Mouse (Mus musculus) stomach, postnatal 0 days (tissue): Measurements from ENCODE around the gene Smc5. TPM values are rescaled to one million over a fixed set of nuclear protein-coding genes. Genes with fewer than 3 reads are reported as not detected.

ENCODE experiments used
- ATAC-seq: fragments of 200-750 bp; cut with Nextera tagmentation; 2 replicates; pipeline ENCODE4 v1.8.0; 2017; ENCODE audit not compliant: low FRiP score, low TSS enrichment
- DNase-seq: peaks from one replicate; pipeline ENCODE4 v3.0.0-alpha.2; 2016; ENCODE audit warnings: low spot score
- H3K27ac ChIP-seq: fragments of 300-500 bp; sonication (generic); replicated peaks from 2 replicates; pipeline ENCODE4 v1.5.1; 2014; ENCODE audit warnings: mild to moderate bottlenecking, control low read depth
- H3K27me3 ChIP-seq: fragments of 300-500 bp; sonication (generic); 2 replicates; pipeline ENCODE4 v1.6.1; 2014; ENCODE audit warnings: low read length; ENCODE audit not compliant: control insufficient read depth, insufficient read depth
- H3K36me3 ChIP-seq: fragments of 300-500 bp; sonication (generic); 2 replicates; pipeline ENCODE4 v1.6.1; 2014; ENCODE audit warnings: low read length, mixed read lengths; ENCODE audit not compliant: control insufficient read depth, insufficient read depth
- H3K4me1 ChIP-seq: fragments of 300-500 bp; sonication (generic); replicated peaks from 2 replicates; pipeline ENCODE4 v1.6.1; 2014; ENCODE audit warnings: antibody characterized with exemption; ENCODE audit not compliant: control insufficient read depth, insufficient read depth
- H3K4me2 ChIP-seq: fragments of 300-500 bp; sonication (generic); replicated peaks from 2 replicates; pipeline ENCODE4 v1.6.1; 2014; ENCODE audit warnings: low read depth, mild to moderate bottlenecking, control low read depth, moderate library complexity
- H3K4me3 ChIP-seq: fragments of 300-500 bp; sonication (generic); 2 replicates; pipeline ENCODE4 v1.5.1; 2014; ENCODE audit warnings: low read depth, low read length, control low read depth
- H3K9ac ChIP-seq: fragments of 300-500 bp; sonication (generic); 2 replicates; pipeline ENCODE4 v1.6.1; 2014; ENCODE audit warnings: mild to moderate bottlenecking, low read length, control low read depth, mixed read lengths
- H3K9me3 ChIP-seq: fragments of 300-500 bp; sonication (generic); 2 replicates; pipeline ENCODE4 v1.6.1; 2016; ENCODE audit warnings: low read length; ENCODE audit not compliant: control insufficient read depth
- CTCF ChIP-seq: IDR thresholded peaks from 2 replicates; pipeline ENCODE4 v1.5.1; 2016; ENCODE audit warnings: antibody characterized with exemption, low read depth, mild to moderate bottlenecking, moderate library complexity
- EP300 ChIP-seq: optimal IDR thresholded peaks from 2 replicates; pipeline ENCODE3; 2016; ENCODE audit warnings: antibody characterized with exemption
- WGBS: fragments of 180-500 bp; shearing (Covaris S2); extraction: QIAGEN DNeasy Blood & Tissue Kit; methylation state at CpG from one replicate; pipeline ENCODE4 v1.1.7; 2014; 5-methylcytosine and 5-hydroxymethylcytosine counted together
- polyA plus RNA-seq: library from polyadenylated mRNA; unstranded; fragments of >200 nt; fragmentation: Nextera tagmentation; extraction: Ambion mirVana; gene quantifications from 2 replicates; pipeline ENCODE4 v1.2.1, GENCODE M21; 2015

Smc5 gene
- polyA plus RNA-seq, 1 experiment from 2014 or later: 8.3 TPM

DNA sequence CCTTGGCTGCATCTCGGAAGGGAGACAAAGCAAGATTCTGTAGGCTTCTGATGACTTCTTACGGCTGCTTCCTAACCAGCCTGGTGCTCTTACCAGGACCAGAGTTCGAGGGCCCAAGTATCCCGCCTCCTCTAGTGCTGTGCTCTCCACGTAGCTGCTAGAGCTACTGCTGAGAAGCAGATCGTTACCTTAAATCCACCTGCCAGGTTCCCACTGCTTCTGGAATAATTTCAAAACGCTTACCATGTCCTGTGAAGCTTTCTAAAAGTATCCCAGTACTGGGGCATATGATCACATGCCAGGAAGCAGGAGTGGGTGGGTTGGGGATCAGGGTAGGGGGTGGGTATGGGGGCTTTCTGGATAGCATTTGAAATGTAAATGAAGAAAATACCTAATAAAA is 33.0 kb upstream of the Smc5 start:
- Histone ChIP-seq H3K4me2 (no peak overlapping the region), H3K9me3 (no peaks in the 10 kb centered on the region), H3K4me1 (no peaks in the 10 kb centered on the region), H3K27ac (no peak overlapping the region), H3K36me3 (no peaks in the 10 kb centered on the region), H3K9ac (no peak overlapping the region), H3K27me3 (no peaks in the 10 kb centered on the region), H3K4me3 (no peak overlapping the region)
- no peak for TF ChIP-seq EP300
- TF ChIP-seq CTCF: no peak
- no peak for DNase-seq
- no peak for ATAC-seq
- WGBS: 90% methylated on average over 7 of the region's 7 CpGs

DNA sequence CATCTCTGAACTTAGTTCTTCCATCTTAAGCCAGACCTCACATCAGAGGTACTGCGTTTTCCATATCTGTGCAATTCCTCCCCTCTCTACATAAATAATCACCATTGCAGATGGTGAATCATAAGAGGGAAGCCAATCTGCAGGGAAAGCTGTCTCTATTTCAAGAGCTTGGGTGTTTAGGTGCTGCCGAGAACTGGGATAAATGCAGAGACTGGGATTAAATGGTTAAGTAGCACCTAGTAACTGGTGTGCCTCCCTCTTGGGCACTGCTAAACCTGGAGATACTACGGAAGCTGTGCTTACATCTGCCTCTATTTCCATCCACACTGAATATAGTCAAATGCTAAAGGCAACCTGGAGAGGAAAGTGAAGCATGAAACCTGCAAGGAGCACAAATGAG is 26.3 kb upstream of the Smc5 start:
- H3K4me1 ChIP-seq: no peaks in the 10 kb centered on the region
- TF ChIP-seq EP300 (no peak), CTCF (no peak)
- ATAC-seq (no peak), DNase-seq (no peak)
- no peak overlapping the region for H3K27ac ChIP-seq
- WGBS: 86% methylated on average over 3 of the region's 3 CpGs
- H3K9me3 ChIP-seq: no peaks in the 10 kb centered on the region
- H3K27me3 ChIP-seq: no peaks in the 10 kb centered on the region
- no peaks in the 10 kb centered on the region for H3K36me3 ChIP-seq
- no peak overlapping the region for H3K4me3 ChIP-seq
- no peak overlapping the region for H3K4me2 ChIP-seq
- no peak overlapping the region for H3K9ac ChIP-seq

DNA sequence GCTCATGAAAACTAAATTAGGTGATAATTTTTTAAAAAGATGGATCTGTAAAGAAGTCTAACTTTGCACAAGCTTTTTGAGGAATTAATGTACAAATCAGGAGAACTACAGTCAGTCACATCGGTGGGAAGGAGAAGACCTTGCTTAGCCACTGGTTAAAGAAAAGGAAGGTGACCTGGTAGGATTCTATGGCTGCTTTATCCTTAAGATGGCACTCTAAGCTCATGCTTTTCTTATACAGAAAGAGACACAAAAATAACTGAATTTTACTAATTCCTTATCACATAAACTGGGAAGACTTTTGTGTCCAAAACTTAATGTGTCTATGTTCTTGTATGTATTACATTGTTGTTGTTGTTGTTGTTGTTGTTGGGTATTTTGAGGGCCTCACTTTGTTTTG is 25.2 kb upstream of the Smc5 start:
- WGBS: 75% methylated on average over 1 of the region's 1 CpGs
- no peaks in the 10 kb centered on the region for H3K36me3 ChIP-seq
- no peaks in the 10 kb centered on the region for H3K9me3 ChIP-seq
- DNase-seq: no peak
- H3K9ac ChIP-seq: no peak overlapping the region
- H3K4me2 ChIP-seq: no peak overlapping the region
- ATAC-seq: no peak
- TF ChIP-seq CTCF (peak; percentile 48), EP300 (no peak)
- no peaks in the 10 kb centered on the region for H3K27me3 ChIP-seq
- H3K27ac ChIP-seq: no peak overlapping the region
- no peaks in the 10 kb centered on the region for H3K4me1 ChIP-seq
- no peak overlapping the region for H3K4me3 ChIP-seq

DNA sequence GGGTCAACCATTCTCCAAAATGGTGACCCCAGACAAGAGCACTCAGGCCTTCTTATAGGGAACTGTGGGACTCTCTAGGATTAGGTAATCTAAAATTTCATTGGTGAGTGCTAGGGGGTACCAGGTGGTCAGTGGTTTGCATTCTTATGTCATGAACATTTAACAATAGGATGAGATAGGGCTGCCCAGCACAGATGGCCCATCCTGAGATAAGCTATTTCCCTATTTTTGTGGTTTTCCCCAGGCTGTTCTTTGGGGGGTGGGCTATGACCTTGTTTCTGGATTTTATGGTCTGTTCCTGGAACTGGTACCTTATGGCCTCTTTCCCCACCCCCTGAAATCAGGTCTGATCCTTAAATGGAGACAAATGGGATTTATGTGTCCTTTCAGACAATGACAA is 23.5 kb upstream of the Smc5 start:
- H3K9ac ChIP-seq: no peak overlapping the region
- TF ChIP-seq EP300 (no peak), CTCF (no peak)
- no peaks in the 10 kb centered on the region for H3K36me3 ChIP-seq
- DNase-seq: no peak
- H3K9me3 ChIP-seq: no peaks in the 10 kb centered on the region
- H3K4me2 ChIP-seq: no peak overlapping the region
- no peaks in the 10 kb centered on the region for H3K4me1 ChIP-seq
- H3K4me3 ChIP-seq: no peak overlapping the region
- ATAC-seq: no peak
- no peak overlapping the region for H3K27ac ChIP-seq
- no peaks in the 10 kb centered on the region for H3K27me3 ChIP-seq

DNA sequence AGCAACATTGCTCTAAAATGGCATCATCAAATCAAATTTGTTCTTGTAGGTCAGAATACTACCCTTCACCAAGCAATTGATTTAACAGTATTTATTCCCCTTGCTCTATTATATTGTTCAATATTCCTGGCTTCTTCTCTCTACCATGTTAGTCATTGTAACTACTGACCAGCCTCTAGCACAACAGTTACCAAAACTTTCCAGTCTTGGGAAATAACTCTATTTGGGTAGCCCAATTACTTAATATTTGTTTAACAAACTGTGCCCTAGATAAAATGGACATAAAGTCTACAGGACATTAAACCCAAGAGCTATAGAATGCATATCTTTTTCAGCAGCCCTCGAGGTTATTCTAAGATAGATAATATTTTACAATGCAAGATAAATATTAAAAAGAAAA is 15.6 kb upstream of the Smc5 start:
- Histone ChIP-seq H3K36me3 (no peaks in the 10 kb centered on the region), H3K27ac (no peak overlapping the region), H3K4me2 (no peak overlapping the region), H3K4me1 (no peaks in the 10 kb centered on the region), H3K4me3 (no peak overlapping the region), H3K27me3 (no peaks in the 10 kb centered on the region), H3K9me3 (no peaks in the 10 kb centered on the region), H3K9ac (no peak overlapping the region)
- DNase-seq: no peak
- TF ChIP-seq EP300 (no peak), CTCF (no peak)
- WGBS: 53% methylated on average over 1 of the region's 1 CpGs
- ATAC-seq: no peak

DNA sequence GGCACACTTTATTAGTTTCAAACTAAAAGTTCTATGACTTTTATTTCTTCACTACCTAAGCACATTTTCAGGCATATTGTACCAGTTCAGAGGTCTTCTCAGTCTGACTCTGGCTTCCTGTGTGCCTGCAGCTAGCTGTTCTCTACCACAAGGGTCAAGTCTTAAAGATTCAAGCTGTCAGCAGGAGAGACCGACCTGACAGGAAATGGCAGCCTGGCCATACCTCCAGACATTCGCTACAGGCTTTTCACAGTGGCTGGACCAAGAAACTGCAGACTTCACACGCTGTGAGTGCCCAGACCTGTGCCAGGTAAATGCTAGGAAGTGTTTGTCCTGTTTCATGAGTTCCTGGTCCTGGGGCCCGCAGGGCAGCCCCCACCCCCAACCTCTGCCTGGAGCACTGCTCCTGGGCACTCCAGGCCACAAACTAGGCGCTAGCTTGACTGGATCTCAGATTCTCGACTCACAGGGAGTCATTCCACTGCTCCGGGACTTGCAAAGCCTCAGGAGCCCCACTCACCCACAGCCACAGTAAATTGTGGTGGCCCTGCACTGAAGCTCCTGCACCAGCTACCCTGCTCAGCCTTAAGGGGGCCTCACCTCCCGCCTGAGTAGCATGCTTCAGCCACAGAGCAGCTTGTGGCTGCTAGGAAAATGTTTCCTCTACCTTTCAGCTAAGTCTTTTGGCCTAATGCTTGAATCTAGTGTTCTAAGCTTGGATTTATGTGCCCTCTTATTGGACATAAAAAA is 8.4 kb upstream of the Smc5 start:
- WGBS: 55% methylated on average over 8 of the region's 8 CpGs
- no peak for DNase-seq
- no peak overlapping the region for H3K4me2 ChIP-seq

More for the DNA sequence above, 8.4 kb upstream of the Smc5 start:
- Histone ChIP-seq H3K27ac (no peak overlapping the region), H3K9me3 (no peaks in the 10 kb centered on the region), H3K36me3 (no peaks in the 10 kb centered on the region), H3K27me3 (no peaks in the 10 kb centered on the region), H3K9ac (no peak overlapping the region), H3K4me1 (no peaks in the 10 kb centered on the region), H3K4me3 (no peak overlapping the region)
- TF ChIP-seq CTCF (no peak), EP300 (no peak)
- no peak for ATAC-seq
